Mouse (Mus musculus) thymus, adult 2 months (tissue): ENCODE results near the gene Sfmbt2.

Experiments
- CTCF ChIP-seq: fragments of 200-500 bp; IDR thresholded peaks from 2 replicates; pipeline ENCODE4 v1.5.1; 2012; ENCODE audit warnings: mild to moderate bottlenecking, control low read depth, low read length, moderate library complexity, borderline replicate concordance; ENCODE audit not compliant: control insufficient read depth, poor library complexity, insufficient read depth; ENCODE audit errors: extremely low read depth
- POLR2A ChIP-seq: fragments of 200-500 bp; IDR thresholded peaks from 2 replicates; pipeline ENCODE4 v1.6.1; 2012; ENCODE audit warnings: mild to moderate bottlenecking, low read length, control low read depth, moderate library complexity; ENCODE audit not compliant: control insufficient read depth, poor library complexity, insufficient read depth; ENCODE audit errors: extremely low read depth

DNA sequence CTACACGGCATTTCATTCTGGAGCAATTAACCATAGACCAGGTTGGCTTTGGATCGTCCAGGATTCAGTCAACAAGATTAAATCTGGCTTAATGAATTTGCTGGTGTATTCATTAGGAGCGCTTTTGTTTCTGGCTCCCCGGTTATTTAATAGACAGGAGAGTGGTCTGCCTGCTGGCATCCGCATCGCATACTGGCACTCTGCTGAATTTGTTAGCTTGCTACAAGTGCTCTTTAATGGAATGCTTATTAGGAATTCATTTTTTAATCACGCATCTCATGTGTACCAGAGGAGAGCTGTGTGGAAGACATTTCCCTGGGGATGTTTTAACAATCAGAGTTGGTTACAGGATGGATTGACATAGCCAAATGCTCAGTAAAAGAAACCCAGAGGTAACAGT, 155.3 kb downstream of the Sfmbt2 start:
- TF ChIP-seq CTCF (no peak), POLR2A (no peak)
